Mouse (Mus musculus) CH12.LX (cell line): ENCODE results near the gene Dync1i1. TPM values are rescaled to one million over a fixed set of nuclear protein-coding genes. Genes with fewer than 3 reads are reported as not detected.

Source experiments
- DNase-seq: peaks from one replicate; pipeline ENCODE4 v3.0.0-alpha.2; 2013; ENCODE audit errors: extremely low read depth
- H3K27ac ChIP-seq: 2 replicates; pipeline ENCODE4 v1.5.1; 2012; ENCODE audit warnings: low read depth, mild to moderate bottlenecking, control low read depth, moderate library complexity; ENCODE audit not compliant: insufficient read depth
- H3K27me3 ChIP-seq: replicated peaks from 2 replicates; pipeline ENCODE3; 2012; ENCODE audit warnings: inconsistent platforms
- H3K36me3 ChIP-seq, 2 experiments: replicated peaks in 1 of 2; 2 replicates each; pipeline versions ENCODE3 to v1.6.1; 2012; ENCODE audit warnings: inconsistent platforms in 1 of 2, low read length in 1 of 2, mild to moderate bottlenecking in 1 of 2, mixed read lengths in 1 of 2, moderate library complexity in 1 of 2; ENCODE audit not compliant: control insufficient read depth in 1 of 2, insufficient read depth in 1 of 2
- H3K4me1 ChIP-seq, 2 experiments: 2 replicates each; pipeline ENCODE4 v1.6.1; 2012; ENCODE audit warnings: inconsistent platforms in 1 of 2, moderate library complexity in 1 of 2; ENCODE audit not compliant: insufficient read depth in 2 of 2, control insufficient read depth in 1 of 2
- H3K4me2 ChIP-seq: 2 replicates; pipeline ENCODE4 v1.6.1; 2012; ENCODE audit warnings: low read depth, mild to moderate bottlenecking, control low read depth; ENCODE audit not compliant: poor library complexity, insufficient read depth, severe bottlenecking
- H3K4me3 ChIP-seq, 3 experiments: fragments of 150-350 bp in 1 of 3; sonication (generic) in 1 of 3; replicated peaks in 1 of 3; 2 replicates each; pipeline versions ENCODE3 to v1.5.1; 2011 to 2012; ENCODE audit warnings: low read depth in 2 of 3, low read length in 2 of 3, mild to moderate bottlenecking in 2 of 3, moderate library complexity in 2 of 3, control low read depth in 1 of 3, improper control_type of control experiment in 1 of 3, inconsistent platforms in 1 of 3, mixed read lengths in 1 of 3; ENCODE audit not compliant: poor library complexity in 1 of 3
- H3K79me2 ChIP-seq: replicated peaks from 2 replicates; pipeline ENCODE4 v1.6.1; 2012; ENCODE audit warnings: mild to moderate bottlenecking, moderate library complexity; ENCODE audit not compliant: control insufficient read depth, poor library complexity, insufficient read depth, severe bottlenecking; ENCODE audit errors: extremely low read depth
- H3K9ac ChIP-seq: 2 replicates; pipeline ENCODE4 v1.6.1; 2012; ENCODE audit warnings: low read depth, mild to moderate bottlenecking, control low read depth, moderate library complexity; ENCODE audit not compliant: insufficient read depth
- H3K9me3 ChIP-seq: replicated peaks from 2 replicates; pipeline ENCODE3; 2012; ENCODE audit warnings: low read length, inconsistent platforms, mixed read lengths
- CHD1 ChIP-seq: IDR thresholded peaks from 2 replicates; pipeline ENCODE4 v1.6.1; 2012; ENCODE audit warnings: low read depth, low read length, improper control_type of control experiment, inconsistent platforms
- CHD2 ChIP-seq: IDR thresholded peaks from 2 replicates; pipeline ENCODE4 v1.6.1; 2011; ENCODE audit warnings: low read length, improper control_type of control experiment
- CTCF ChIP-seq, 2 experiments: IDR thresholded peaks in 1 of 2; conservative IDR thresholded peaks in 1 of 2; 2 replicates each; pipeline ENCODE4 v1.5.1; 2011 to 2012; ENCODE audit warnings: low read depth in 2 of 2, low read length in 2 of 2, improper control_type of control experiment in 1 of 2, inconsistent platforms in 1 of 2, mild to moderate bottlenecking in 1 of 2, moderate library complexity in 1 of 2
- ELF1 ChIP-seq: IDR thresholded peaks from 2 replicates; pipeline ENCODE4 v1.6.1; 2014; ENCODE audit warnings: low read depth, mild to moderate bottlenecking, inconsistent platforms, low read length, improper control_type of control experiment
- EP300 ChIP-seq: IDR thresholded peaks from 2 replicates; pipeline ENCODE4 v1.6.1; 2011; ENCODE audit warnings: low read length, improper control_type of control experiment
- ETS1 ChIP-seq: conservative IDR thresholded peaks from 2 replicates; pipeline ENCODE4 v1.6.1; 2012; ENCODE audit warnings: low read depth, mild to moderate bottlenecking, inconsistent platforms, low read length, improper control_type of control experiment, moderate library complexity
- HCFC1 ChIP-seq: IDR thresholded peaks from 2 replicates; pipeline ENCODE4 v1.6.1; 2012; ENCODE audit warnings: low read depth, mild to moderate bottlenecking, inconsistent platforms, low read length, improper control_type of control experiment
- IRF4 ChIP-seq: IDR thresholded peaks from 2 replicates; pipeline ENCODE4 v1.6.1; 2014; ENCODE audit warnings: low read depth, mild to moderate bottlenecking, inconsistent platforms, low read length, improper control_type of control experiment
- JUN ChIP-seq: IDR thresholded peaks from 2 replicates; pipeline ENCODE4 v1.6.1; 2011; ENCODE audit warnings: low read depth, mild to moderate bottlenecking, low read length, improper control_type of control experiment, moderate library complexity; ENCODE audit not compliant: insufficient read depth
- JUND ChIP-seq: conservative IDR thresholded peaks from 2 replicates; pipeline ENCODE4 v1.6.1; 2011; ENCODE audit warnings: low read depth, low read length, improper control_type of control experiment
- KAT2A ChIP-seq: IDR thresholded peaks from 2 replicates; pipeline ENCODE4 v1.6.1; 2012; ENCODE audit warnings: low read length, improper control_type of control experiment, inconsistent platforms; ENCODE audit not compliant: insufficient replicate concordance
- MAX ChIP-seq: IDR thresholded peaks from 2 replicates; pipeline ENCODE4 v1.6.1; 2011; ENCODE audit warnings: low read length, improper control_type of control experiment
- MAZ ChIP-seq: IDR thresholded peaks from 2 replicates; pipeline ENCODE4 v1.6.1; 2012; ENCODE audit warnings: low read depth, mild to moderate bottlenecking, inconsistent platforms, low read length, improper control_type of control experiment, moderate library complexity
- MEF2A ChIP-seq: IDR thresholded peaks from 2 replicates; pipeline ENCODE4 v1.6.1; 2014; ENCODE audit warnings: low read depth, mild to moderate bottlenecking, inconsistent platforms, low read length, improper control_type of control experiment, borderline replicate concordance
- MXI1 ChIP-seq: IDR thresholded peaks from 2 replicates; pipeline ENCODE4 v1.6.1; 2011; ENCODE audit warnings: mild to moderate bottlenecking, low read depth, low read length, improper control_type of control experiment
- MYC ChIP-seq: IDR thresholded peaks from 2 replicates; pipeline ENCODE4 v1.6.1; 2011; ENCODE audit warnings: low read depth, mild to moderate bottlenecking, improper control_type of control experiment, low read length
- NRF1 ChIP-seq: IDR thresholded peaks from 2 replicates; pipeline ENCODE4 v1.6.1; 2014; ENCODE audit warnings: low read depth, mild to moderate bottlenecking, inconsistent platforms, low read length, improper control_type of control experiment, moderate library complexity
- PAX5 ChIP-seq: IDR thresholded peaks from 2 replicates; pipeline ENCODE4 v1.6.1; 2012; ENCODE audit warnings: low read length, inconsistent platforms, mixed read lengths
- POLR2AphosphoS2 ChIP-seq: IDR thresholded peaks from 2 replicates; pipeline ENCODE4 v1.6.1; 2011; ENCODE audit warnings: low read depth, low read length, improper control_type of control experiment
- RAD21 ChIP-seq: IDR thresholded peaks from 2 replicates; pipeline ENCODE4 v1.6.1; 2011; ENCODE audit warnings: low read depth, mild to moderate bottlenecking, low read length, improper control_type of control experiment, moderate library complexity
- RCOR1 ChIP-seq: conservative IDR thresholded peaks from 2 replicates; pipeline ENCODE4 v1.6.1; 2012; ENCODE audit warnings: low read depth, mild to moderate bottlenecking, inconsistent platforms, low read length, improper control_type of control experiment
- SMC3 ChIP-seq: IDR thresholded peaks from 2 replicates; pipeline ENCODE4 v1.6.1; 2011; ENCODE audit warnings: low read depth, low read length, improper control_type of control experiment
- TBP ChIP-seq: conservative IDR thresholded peaks from 2 replicates; pipeline ENCODE4 v1.6.1; 2011; ENCODE audit warnings: low read depth, low read length, improper control_type of control experiment
- USF1 ChIP-seq: IDR thresholded peaks from 2 replicates; pipeline ENCODE4 v1.6.1; 2014; ENCODE audit warnings: low read depth, mild to moderate bottlenecking, inconsistent platforms, low read length, improper control_type of control experiment
- ZC3H11A ChIP-seq: IDR thresholded peaks from 2 replicates; pipeline ENCODE4 v1.6.1; 2012; ENCODE audit warnings: low read depth, mild to moderate bottlenecking, inconsistent platforms, low read length, improper control_type of control experiment
- ZKSCAN1 ChIP-seq: IDR thresholded peaks from 2 replicates; pipeline ENCODE4 v1.6.1; 2012; ENCODE audit warnings: low read depth, inconsistent platforms, low read length, improper control_type of control experiment, borderline replicate concordance
- dilution Hi-C: fragments of 300-500 bp; cut with MboI; formaldehyde crosslinking; loops from 2 replicates; pipeline ENCODE4 v1.14.3; 2020; ENCODE audit warnings: low sequenced_read_pairs; ENCODE audit not compliant: extremely low pct_unique_long_range_greater_than_20kb, extremely low pct_ligation_motif_present
- in situ Hi-C: fragments of 300-500 bp; cut with MboI; formaldehyde crosslinking; loops from 3 replicates; pipeline ENCODE4 v1.14.3; 2019; ENCODE audit warnings: low sequenced_read_pairs, low pct_ligation_motif_present, low pct_unique_long_range_greater_than_20kb, mixed read lengths
- polyA plus RNA-seq: library from polyadenylated mRNA; unstranded; fragments of >175 nt; gene quantifications from 2 replicates; pipeline ENCODE4 v1.2.1, GENCODE M21; 2012; ENCODE audit warnings: low read depth; ENCODE audit not compliant: insufficient read length
- total RNA-seq, 2 experiments: library from RNA; depleted of rRNA; stranded (reverse); fragments of 300-350 nt in 1 of 2; fragments of >200 nt in 1 of 2; gene quantifications; 2 replicates each; pipeline ENCODE4 v1.2.3; 2012 to 2014

The Dync1i1 gene
- total and polyA plus RNA-seq, 3 experiments: not detected

GRCm38 (mm10) chr6:5966806-5967445 lies 241.5 kb downstream of the Dync1i1 start:
- Histone ChIP-seq H3K27ac (no peak overlapping the region), H3K4me2 (no peak overlapping the region), H3K4me3 (no peak overlapping the region), H3K36me3 (no peaks in the 10 kb centered on the region), H3K9me3 (no peaks in the 10 kb centered on the region), H3K4me1 (no peaks in the 10 kb centered on the region), H3K79me2 (no peaks in the 10 kb centered on the region), H3K27me3 (no peaks in the 10 kb centered on the region), H3K9ac (no peak overlapping the region)
- in situ Hi-C loops: no loop called here
- dilution Hi-C loops: no loop called here
- no peak for DNase-seq
- TF ChIP-seq ETS1 (no peak), RAD21 (no peak), MYC (no peak), POLR2AphosphoS2 (no peak), ZKSCAN1 (no peak), ZC3H11A (no peak), HCFC1 (no peak), MAZ (no peak), IRF4 (no peak), SMC3 (no peak), TBP (no peak), RCOR1 (no peak)

DNA sequence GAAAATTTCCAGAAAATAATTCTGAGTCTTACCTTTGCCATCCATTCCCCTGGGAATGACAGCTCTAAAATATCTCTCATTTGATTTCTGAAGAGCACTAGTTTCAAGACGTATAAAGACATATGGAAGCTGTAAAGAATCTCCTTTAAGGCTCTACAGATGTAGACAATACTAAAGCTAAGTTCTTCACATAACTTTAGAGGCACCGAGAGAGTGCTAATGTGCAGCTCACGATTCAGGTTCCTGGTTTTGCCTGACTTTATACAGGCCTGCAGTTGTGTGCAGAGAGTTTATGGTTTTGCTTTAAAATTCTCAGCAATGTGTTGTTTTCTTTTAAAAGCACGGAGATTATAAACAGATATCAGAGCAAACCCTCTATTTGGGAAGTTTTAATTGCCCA lies 242.1 kb downstream of the Dync1i1 start:
- Histone ChIP-seq H3K4me1 (no peaks in the 10 kb centered on the region), H3K27me3 (no peaks in the 10 kb centered on the region), H3K27ac (no peak overlapping the region), H3K4me3 (no peak overlapping the region), H3K79me2 (no peaks in the 10 kb centered on the region), H3K4me2 (no peak overlapping the region), H3K36me3 (no peaks in the 10 kb centered on the region), H3K9me3 (no peaks in the 10 kb centered on the region), H3K9ac (no peak overlapping the region)
- dilution Hi-C loops (no loop called here), in situ Hi-C loops (no loop called here)
- DNase-seq: no peak
- no peak for TF ChIP-seq SMC3
- no peak for TF ChIP-seq CTCF (conservative IDR thresholded peaks at IDR 0.05 in 1 of 2, IDR thresholded peaks at IDR 0.05 in 1 of 2; ENCODE audit: low read depth in 2 of 2, low read length in 2 of 2)

- TF ChIP-seq ELF1 (no peak), MEF2A (no peak), IRF4 (no peak), CHD1 (no peak), NRF1 (no peak), JUN (no peak), PAX5 (no peak), ZKSCAN1 (no peak), CTCF (conservative IDR thresholded peaks at IDR 0.05 in 1 of 2, IDR thresholded peaks at IDR 0.05 in 1 of 2; ENCODE audit: low read depth in 2 of 2, low read length in 2 of 2) (no peak), MXI1 (no peak), JUND (no peak), MAX (no peak), RCOR1 (no peak), CHD2 (no peak), SMC3 (no peak), ZC3H11A (no peak), TBP (no peak), USF1 (no peak), EP300 (no peak), KAT2A (no peak)
- no peaks in the 10 kb centered on the region for H3K27me3 ChIP-seq
- H3K27ac ChIP-seq: no peak overlapping the region
- H3K9ac ChIP-seq: no peak overlapping the region
- no peaks in the 10 kb centered on the region for H3K36me3 ChIP-seq
- in situ Hi-C loops (no loop called here), dilution Hi-C loops (no loop called here)
- no peaks in the 10 kb centered on the region for H3K4me1 ChIP-seq
- no peak overlapping the region for H3K4me2 ChIP-seq
- DNase-seq: no peak
- H3K9me3 ChIP-seq: no peaks in the 10 kb centered on the region
- no peaks in the 10 kb centered on the region for H3K79me2 ChIP-seq
- H3K4me3 ChIP-seq: no peak overlapping the region
These were observed 244.2 kb downstream of the Dync1i1 start for GRCm38 (mm10) chr6:5969613-5970012.
